Mouse (Mus musculus) C2C12 (cell line): ENCODE results near the gene Slc12a1. TPM values are rescaled to one million over a fixed set of nuclear protein-coding genes. Genes with fewer than 3 reads are reported as not detected.
A peak's percentile ranks its signal among the peaks of the same experiment; 100 is the strongest.
"Not testable (repeated sequence)": the region's sequence is repeated elsewhere in the genome, so short reads cannot be mapped to it uniquely, and the experiment has no call there.

Source experiments
- H3K27me3 ChIP-seq: one replicate; pipeline ENCODE4 v1.6.1; 2011; ENCODE audit not compliant: control insufficient read depth, insufficient read depth, insufficient read length
- H3K36me3 ChIP-seq: one replicate; pipeline ENCODE4 v1.6.1; 2011; ENCODE audit not compliant: control insufficient read depth, insufficient read depth
- H3K4me3 ChIP-seq: one replicate; pipeline ENCODE4 v1.5.1; 2011; ENCODE audit warnings: mild to moderate bottlenecking, control low read depth; ENCODE audit not compliant: poor library complexity, insufficient read depth, severe bottlenecking
- H3K79me2 ChIP-seq: one replicate; pipeline ENCODE4 v1.6.1; 2011; ENCODE audit not compliant: control insufficient read depth, insufficient read depth
- H3K79me3 ChIP-seq: one replicate; pipeline ENCODE4 v1.6.1; 2011; ENCODE audit warnings: low read depth, control low read depth
- H3ac ChIP-seq: one replicate; pipeline ENCODE3; 2011; ENCODE audit warnings: low read depth; ENCODE audit not compliant: control insufficient read depth, insufficient read length
- CEBPB ChIP-seq: IDR thresholded peaks from one replicate; pipeline ENCODE4 v1.6.1; 2011; ENCODE audit warnings: low read depth, mild to moderate bottlenecking, control low read depth, moderate library complexity
- CTCF ChIP-seq: IDR thresholded peaks from one replicate; pipeline ENCODE4 v1.5.1; 2011; ENCODE audit not compliant: control insufficient read depth, insufficient read depth, insufficient read length
- FOSL1 ChIP-seq: IDR thresholded peaks from one replicate; pipeline ENCODE4 v1.8.0; 2011; ENCODE audit warnings: mild to moderate bottlenecking, low read length; ENCODE audit not compliant: poor library complexity, insufficient read depth, severe bottlenecking
- MAX ChIP-seq: IDR thresholded peaks from one replicate; pipeline ENCODE4 v1.6.1; 2011; ENCODE audit warnings: mild to moderate bottlenecking, control low read depth
- MYOD1 ChIP-seq: IDR thresholded peaks from one replicate; pipeline ENCODE4 v1.6.1; 2011; ENCODE audit warnings: low read depth; ENCODE audit not compliant: control insufficient read depth, insufficient read length
- MYOG ChIP-seq: IDR thresholded peaks from one replicate; pipeline ENCODE4 v1.6.1; 2011; ENCODE audit not compliant: control insufficient read depth, insufficient read length; ENCODE audit errors: extremely low read depth
- USF1 ChIP-seq: IDR thresholded peaks from one replicate; pipeline ENCODE4 v1.6.1; 2011; ENCODE audit warnings: low read depth, mild to moderate bottlenecking, control low read depth, moderate library complexity
- long read RNA-seq, 2 experiments: library from polyadenylated mRNA; unstranded; transcript quantifications; one replicate each; pipeline ENCODE4 v2.0.0; 2019 to 2020
- polyA plus RNA-seq: library from polyadenylated mRNA; unstranded; fragments of >200 nt; fragmentation: generic; extraction: Trizol; gene quantifications from one replicate; pipeline ENCODE4 v1.2.1, GENCODE M21; 2012; ENCODE audit warnings: missing spikeins

Slc12a1 gene
- polyA plus RNA-seq = not detected
- long read RNA-seq, experiment 1 = 0 reads
- long read RNA-seq, experiment 2 = 0 reads

DNA sequence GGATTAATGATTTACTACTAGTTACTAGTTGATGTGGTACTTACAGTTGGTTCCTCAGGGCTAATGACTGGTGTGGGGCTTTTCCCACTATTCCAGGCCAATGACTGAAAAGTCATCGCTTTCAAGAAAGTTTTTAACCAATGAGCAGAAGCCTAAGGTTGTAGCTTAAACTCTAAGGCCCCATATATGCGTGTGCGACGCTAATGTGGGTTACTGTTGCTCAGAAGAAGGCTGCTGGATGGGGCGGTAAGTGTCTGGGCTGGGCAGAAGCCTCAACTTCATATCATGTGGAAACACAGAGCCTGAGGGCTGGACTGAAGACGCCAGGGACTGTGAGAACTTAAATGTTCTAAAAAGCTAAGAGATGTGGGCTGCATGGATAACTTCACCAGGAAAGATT is at the start of gene Slc12a1:
Gene Slc12a1, plus strand, starts transcription at position 118 of the 400 bp plus-strand sequence.
- no peaks in the 10 kb centered on the region for H3K79me2 ChIP-seq
- no peaks in the 10 kb centered on the region for H3K79me3 ChIP-seq
- no peak within 1 kb of the TSS for H3K4me3 ChIP-seq
- no peak for TF ChIP-seq USF1
- TF ChIP-seq FOSL1 = no peak
- no peak for TF ChIP-seq CTCF
- no peak for TF ChIP-seq MYOG
- no peak for TF ChIP-seq MYOD1
- TF ChIP-seq CEBPB = no peak
- no peak for TF ChIP-seq MAX
- no peaks in the 10 kb centered on the region for H3K27me3 ChIP-seq
- no peaks in the 10 kb centered on the region for H3K36me3 ChIP-seq
- no peak within 1 kb of the TSS for H3ac ChIP-seq

DNA sequence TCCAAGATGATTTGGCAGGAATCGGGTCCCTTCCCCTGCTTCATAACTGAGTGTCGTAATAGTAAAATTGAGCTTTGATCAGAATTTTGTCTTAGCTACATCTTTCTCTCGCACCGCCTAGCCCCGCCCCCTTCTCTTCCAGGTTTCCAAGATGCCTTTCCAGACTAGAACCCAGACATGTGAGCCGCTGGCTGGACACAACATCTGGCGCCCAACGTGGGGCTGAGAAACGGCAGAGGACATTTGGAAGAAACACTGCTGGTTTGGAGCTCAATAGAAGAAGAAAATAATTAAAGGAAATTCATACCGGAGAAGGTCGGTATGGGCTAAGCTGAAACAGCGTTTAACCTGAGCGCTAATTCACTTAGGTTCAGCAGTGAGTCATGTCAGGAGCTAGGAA is 47.8 kb upstream of the Slc12a1 start:
- H3K79me2 ChIP-seq = peaks cover 47% of the 10 kb centered on the region
- H3K36me3 ChIP-seq = peaks cover 89% of the 10 kb centered on the region
- peaks cover 36% of the 10 kb centered on the region for H3K79me3 ChIP-seq
- H3ac ChIP-seq, H3K27me3 ChIP-seq, H3K4me3 ChIP-seq: not testable (repeated sequence)

DNA sequence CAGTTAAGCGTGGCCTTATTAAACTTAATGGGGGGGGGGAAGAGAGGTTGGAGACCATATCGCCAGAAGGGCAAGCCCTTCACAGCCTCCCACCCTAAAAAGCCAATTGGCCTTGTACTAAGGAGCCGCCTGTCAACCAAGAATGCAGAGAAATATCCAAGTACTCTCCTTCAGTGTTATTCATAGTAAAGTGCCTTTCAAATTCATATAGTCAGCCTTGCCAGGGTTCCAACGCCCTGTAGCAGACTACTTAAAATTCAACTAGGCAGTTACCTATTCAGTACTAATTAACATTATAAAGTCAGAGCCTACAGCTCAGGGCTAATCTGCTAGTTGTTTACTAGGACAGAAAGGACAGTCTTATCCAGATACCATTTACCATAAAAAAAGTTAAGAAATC is 45.8 kb upstream of the Slc12a1 start:
- not testable (repeated sequence) for H3ac ChIP-seq, H3K4me3 ChIP-seq, H3K27me3 ChIP-seq
- peaks cover 90% of the 10 kb centered on the region for H3K36me3 ChIP-seq
- H3K79me2 ChIP-seq = peaks cover 46% of the 10 kb centered on the region
- peaks cover 35% of the 10 kb centered on the region for H3K79me3 ChIP-seq

DNA sequence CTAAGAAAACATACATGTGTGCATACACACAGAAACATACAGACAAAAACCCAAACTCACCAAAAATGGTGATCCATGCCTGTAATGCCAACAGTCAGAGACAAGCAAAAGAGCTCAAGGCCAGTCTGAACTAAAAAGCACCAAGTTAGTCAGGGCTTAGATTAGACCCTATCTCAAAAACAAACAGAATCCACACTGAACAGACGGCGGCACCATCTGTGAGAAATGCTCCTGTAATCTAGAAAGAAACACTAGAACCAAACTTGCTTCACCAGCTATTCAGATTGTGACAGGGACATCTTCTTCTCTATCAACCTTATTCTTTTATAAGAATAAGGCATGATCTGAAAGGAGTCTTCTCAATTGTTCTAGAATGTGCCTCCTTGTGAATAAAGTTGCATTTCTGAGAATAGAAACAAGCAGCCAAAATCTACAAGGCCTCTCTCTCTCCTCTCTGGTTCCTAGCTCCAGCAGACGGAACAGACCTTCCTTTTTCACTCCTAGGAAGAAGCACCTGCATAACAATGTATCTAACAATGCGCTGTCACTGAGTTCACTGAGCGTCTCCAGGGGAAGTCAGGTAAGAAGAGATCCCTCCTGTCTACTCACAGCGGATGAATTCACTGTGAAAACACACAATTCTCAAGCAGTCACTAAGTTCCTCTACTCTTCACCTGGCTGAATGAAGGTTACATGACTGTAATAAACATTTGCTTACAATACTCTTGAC is 32.8 kb upstream of the Slc12a1 start:
- TF ChIP-seq MAX (no peak), USF1 (no peak), FOSL1 (no peak), MYOD1 (no peak), CTCF (no peak), CEBPB (no peak)
- H3K36me3 ChIP-seq = peaks cover 43% of the 10 kb centered on the region
- peaks cover 83% of the 10 kb centered on the region for H3K79me3 ChIP-seq
- no peak overlapping the region for H3K4me3 ChIP-seq
- no peaks in the 10 kb centered on the region for H3K27me3 ChIP-seq
- H3K79me2 ChIP-seq = peaks cover 89% of the 10 kb centered on the region
- H3ac ChIP-seq = no peak overlapping the region

DNA sequence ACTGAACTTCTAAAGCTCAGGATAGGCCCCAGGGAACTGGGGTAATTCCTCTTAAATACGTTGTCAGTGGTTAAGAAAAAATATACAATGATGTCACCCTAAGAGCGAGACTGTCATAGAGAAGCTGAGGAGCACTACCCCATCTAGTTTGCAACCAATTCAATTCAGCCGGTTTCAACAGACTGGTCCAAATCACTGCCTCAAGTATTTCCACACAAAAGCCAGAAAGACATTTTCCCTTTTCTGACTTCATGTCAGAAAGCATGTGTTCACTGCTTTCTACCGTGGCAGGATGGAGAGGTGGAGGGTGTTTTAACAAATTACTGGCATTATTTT is 30.0 kb upstream of the Slc12a1 start:
- Histone ChIP-seq H3K79me2 (peaks cover 62% of the 10 kb centered on the region), H3K36me3 (peaks cover 15% of the 10 kb centered on the region)
- TF ChIP-seq MYOD1 (no peak), CTCF (no peak), MYOG (no peak), FOSL1 (no peak), CEBPB (no peak), USF1 (no peak), MAX (no peak)

DNA sequence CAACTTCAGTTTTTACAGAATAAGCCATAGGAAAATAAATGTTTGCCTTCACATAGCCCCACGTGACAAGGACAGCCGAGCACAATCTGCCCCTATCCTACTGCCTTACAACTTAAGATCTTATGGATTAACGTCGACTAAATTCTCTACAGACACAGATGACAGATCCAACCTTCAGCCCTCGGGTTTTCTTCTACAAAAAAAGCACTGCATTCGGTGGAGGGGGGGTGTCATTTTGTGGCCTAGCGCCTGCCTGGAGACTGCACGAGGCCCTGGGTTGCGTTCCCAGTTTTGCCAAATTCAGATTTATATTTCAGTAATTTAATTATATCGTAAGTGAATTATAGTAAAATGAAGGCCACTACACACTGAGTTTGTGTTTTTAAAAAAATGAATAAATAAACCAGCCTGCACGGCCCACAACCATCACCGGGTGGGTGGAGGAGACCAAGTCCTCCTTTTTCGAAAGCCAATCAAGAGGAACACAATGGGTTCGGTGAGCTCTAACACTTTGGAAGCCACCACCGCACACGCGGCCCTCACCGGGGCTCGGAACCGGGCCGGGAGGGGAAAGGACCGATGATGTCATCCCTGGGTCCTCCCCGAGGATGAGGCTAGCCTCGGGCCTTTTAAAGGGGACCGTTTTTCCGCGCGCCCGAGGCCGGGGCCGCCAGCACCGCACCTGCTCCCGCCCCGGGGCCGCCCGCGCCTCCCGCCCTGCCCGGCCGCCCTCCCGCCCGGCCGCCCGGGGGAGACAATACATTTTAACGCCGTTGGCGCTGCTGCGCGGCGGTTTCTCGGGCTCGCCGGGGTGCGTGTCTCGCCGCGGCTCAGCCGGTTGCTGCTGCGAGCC is 29.5 kb upstream of the Slc12a1 start:
- no peaks in the 10 kb centered on the region for H3K27me3 ChIP-seq
- H3K79me3 ChIP-seq = peaks cover 51% of the 10 kb centered on the region
- H3K4me3 ChIP-seq = peak overlapping the region; percentile 80
- TF ChIP-seq USF1 (peak; percentile 81), MYOG (no peak), MAX (peak; percentile 61), FOSL1 (no peak), CEBPB (no peak), MYOD1 (no peak), CTCF (no peak)
- peak overlapping the region; percentile 88 for H3ac ChIP-seq
- peaks cover 56% of the 10 kb centered on the region for H3K79me2 ChIP-seq
- H3K36me3 ChIP-seq = peaks cover 14% of the 10 kb centered on the region

More for the DNA sequence above, 30.0 kb upstream of the Slc12a1 start:
- Histone ChIP-seq H3K4me3 (peak overlapping the region; percentile 80), H3ac (peak overlapping the region; percentile 72), H3K27me3 (no peaks in the 10 kb centered on the region), H3K79me3 (peaks cover 57% of the 10 kb centered on the region)
